Mouse (Mus musculus): ENCODE measurements around the gene Papss1.

DNA sequence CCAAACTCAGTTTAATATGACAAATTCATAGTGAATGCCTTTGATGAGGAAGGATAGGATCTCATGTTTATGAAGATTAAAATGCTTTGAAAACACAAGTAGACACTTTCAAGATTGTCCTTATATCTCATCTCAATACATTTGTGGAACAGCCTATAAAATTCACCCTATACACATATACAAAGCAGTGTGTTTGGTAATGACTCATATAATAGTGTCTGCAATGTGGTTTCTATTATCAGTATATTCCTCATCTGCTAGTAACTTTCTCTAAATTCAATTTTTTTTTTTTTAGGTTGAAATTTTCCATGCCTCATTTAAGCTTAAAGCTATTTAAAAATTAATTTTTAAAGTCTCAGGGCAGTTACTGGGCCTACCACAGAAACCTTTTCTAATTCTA lies 95.6 kb downstream of the Papss1 start:
- TF ChIP-seq POLR2A (IDR thresholded peaks at IDR 0.05; ENCODE audit: extremely low read depth, insufficient read depth, low read length) (no peak), CTCF (IDR thresholded peaks at IDR 0.05; ENCODE audit: extremely low read depth, insufficient read depth, low read length) (no peak)

Data from cortical plate, adult 2 months (tissue).